8 mouse cellular contexts compared by ENCODE assay signal in the genomic region with DNA sequence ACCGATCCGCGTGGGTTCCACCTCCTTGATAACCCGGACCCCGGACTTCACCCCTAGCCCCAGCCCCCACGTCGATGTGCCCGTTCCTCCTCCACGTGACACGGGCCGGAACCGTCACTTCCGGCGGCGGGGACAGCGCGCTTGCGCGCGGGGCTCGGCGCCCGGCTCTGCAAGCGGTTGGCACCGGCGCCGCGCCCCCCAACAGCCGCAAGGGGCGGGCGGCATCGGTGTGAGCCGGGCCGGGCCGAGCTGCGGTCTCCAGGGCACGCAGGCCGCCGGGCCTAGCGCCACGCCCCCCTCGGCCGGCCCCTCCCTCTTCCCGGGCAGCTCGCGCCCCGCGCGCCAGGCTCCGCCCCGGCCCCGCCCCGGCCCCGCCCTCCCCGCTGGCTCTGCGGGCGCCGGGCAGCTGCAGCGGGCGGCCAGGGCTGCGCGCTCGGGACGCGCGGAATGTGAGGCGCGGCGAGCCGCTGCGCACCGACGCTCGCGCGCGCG. TPM values are rescaled to one million over a fixed set of nuclear protein-coding genes. Genes with fewer than 3 reads are reported as not detected.
DNase-seq lines count a peak whose midpoint lies in the region; ATAC-seq lines count a peak whose summit lies in the region.

Gene Bmp2k (plus strand): TSS at position 380 of the 492 bp plus-strand sequence.

- peak; percentile 36 for DNase-seq in WW6 (ENCODE audit: low read depth, low spot score)
- DNase-seq in cerebellum, postnatal 36 days: peak; percentile 80 to 82
- peak; percentile 86 for DNase-seq in gastrocnemius, adult 18-20 months (ENCODE audit: low spot score)
- peak; percentile 84 to 90 for DNase-seq in left cerebral cortex, adult 18-20 months (ENCODE audit: low spot score in 2 of 2)
- DNase-seq in lung, postnatal 4 days: peak; percentile 91 to 97
- peak; percentile 95 for DNase-seq in retina, postnatal 1 day
- DNase-seq in thymus, postnatal 4 days: peak; percentile 92

- H3K9ac ChIP-seq in hindbrain, embryonic 15.5 days: peak within 1 kb of the TSS; percentile 72

- H3K27me3 ChIP-seq in hindbrain, embryonic 15.5 days: no peaks in the 10 kb centered on the region

- H3K4me1 ChIP-seq in hindbrain, embryonic 15.5 days (replicated peaks): peaks cover 32% of the 10 kb centered on the region

- H3K4me2 ChIP-seq in hindbrain, embryonic 15.5 days: peak within 1 kb of the TSS; percentile 88

- no peaks in the 10 kb centered on the region for H3K9me3 ChIP-seq in hindbrain, embryonic 15.5 days

- peak within 1 kb of the TSS; percentile 94 for H3K4me3 ChIP-seq in hindbrain, embryonic 15.5 days

- no peaks in the 10 kb centered on the region for H3K36me3 ChIP-seq in hindbrain, embryonic 15.5 days

- peak within 1 kb of the TSS; percentile 90 for H3K27ac ChIP-seq in hindbrain, embryonic 15.5 days (replicated peaks)

- under 1% methylated on average over 63 of the region's 78 CpGs for WGBS in hindbrain, embryonic 15.5 days

- peak; percentile 98 for ATAC-seq in hindbrain, embryonic 15.5 days (ENCODE audit: low FRiP score, low read depth)

RNA-seq across cellular contexts. Expression of gene Bmp2k, which starts in this region (rescaled TPM):
- total RNA-seq in gastrocnemius, adult 18-20 months (2021): 10 to 100 TPM; 11.8 to 13.2 TPM
- 9.9 and 10.0 TPM in 2 replicates for polyA plus RNA-seq in hindbrain, embryonic 15.5 days (2015; fragmentation: Nextera tagmentation; extraction: Ambion mirVana)
- total RNA-seq in left cerebral cortex, adult 18-20 months (2021): 10 to 100 TPM; 10.8 to 11.6 TPM

Comparison
In these comparisons a context has a peak if more than half of its experiments do, and no peak if none do; other contexts are left out.
1. Peak in every context shown above with its lines: DNase-seq, ATAC-seq, H3K4me3 ChIP-seq and H3K27ac ChIP-seq.
2. DNase-seq: peak in every context shown above with its lines; median percentile 95 in retina, postnatal 1 day; 94 in lung, postnatal 4 days; 92 in thymus, postnatal 4 days; 87 in left cerebral cortex, adult 18-20 months; 86 in gastrocnemius, adult 18-20 months; 81 in cerebellum, postnatal 36 days; 36 in WW6.